ENCODE assay signal across 10 mouse cellular contexts in genomic region chrX:95999601-96000000, GRCm38 (mm10). TPM values are rescaled to one million over a fixed set of nuclear protein-coding genes. Genes with fewer than 3 reads are reported as not detected.
DNase-seq lines count a peak whose midpoint lies in the region; ATAC-seq and TF ChIP-seq lines count a peak whose summit lies in the region.
"Had no signal": no experiment of that assay in that cellular context is flagged by ENCODE, and none has a peak within 500 bp of the region (broad histone marks: within the 10 kb centered on the region; RNA-seq: fewer than 3 reads in every experiment).

No protein-coding gene starts in this region.

- TF ChIP-seq CTCF in lung, adult 2 months (IDR thresholded peaks at IDR 0.05; ENCODE audit: insufficient read depth, low read length) = peak; percentile 28; the same call in 1 of the 2 replicates

- 69% methylated on average over 6 of the region's 6 CpGs for WGBS in lung, adult 2 months

- H3K4me1 ChIP-seq in lung, adult 2 months (ENCODE audit: control insufficient read depth, insufficient read depth, low read length) = no peaks in the 10 kb centered on the region
- H3K4me1 ChIP-seq: embryonic facial prominence, embryonic 13.5 days had no signal

- no peak for DNase-seq in lung, adult 2 months
- DNase-seq in lung, postnatal 25 days (ENCODE audit: low spot score) = no peak
- peak; percentile 5 for DNase-seq in c-Kit-negative CD71-positive TER-119-positive erythroid progenitor cells, embryonic 14.5 days (ENCODE audit: low read depth, low spot score)
- no peak for DNase-seq in ovary, postnatal 36 days (ENCODE audit: low spot score)
- DNase-seq in left cerebral cortex, adult 11 months (ENCODE audit: low spot score) = no peak
- DNase-seq in gastrocnemius, postnatal 10 days = no peak
- DNase-seq in urinary bladder, postnatal 36 days (ENCODE audit: low spot score in 2 of 2) = no peak
- DNase-seq: adrenal gland, adult 8-10 months had no signal

- no peak overlapping the region for H3K4me3 ChIP-seq in lung, adult 2 months (replicated peaks; ENCODE audit: extremely low read depth, low read depth, low read length)
- H3K4me3 ChIP-seq: embryonic facial prominence, embryonic 13.5 days had no signal

- no peak for TF ChIP-seq POLR2A in lung, adult 2 months (IDR thresholded peaks at IDR 0.05; ENCODE audit: borderline replicate concordance, extremely low read depth, low read depth, low read length)

- 0 out of 2 replicates have a peak, but pooled peaks have one; percentile 47 for ATAC-seq in monocyte, adult 5-6 weeks (replicated peaks; ENCODE audit: insufficient number of reproducible peaks, low FRiP score, low TSS enrichment, poor library complexity, severe bottlenecking)

RNA-seq across cellular contexts. Expression of gene Las1l, which starts 42.8 kb away (rescaled TPM):
- 9.6 and 15.9 TPM in 2 replicates for polyA plus RNA-seq in lung, adult 2 months (2012; rRNA removed)
- total RNA-seq in monocyte, adult 5-6 weeks (2017) = 31.7 to 43.8 TPM (median 42.4 TPM) in 3 replicates
- total RNA-seq in gastrocnemius, postnatal 10 days (2021) = 10 to 100 TPM; 28.3 to 29.8 TPM
